Mouse (Mus musculus): ENCODE data around the gene Mbnl1. TPM values are rescaled to one million over a fixed set of nuclear protein-coding genes. Genes with fewer than 3 reads are reported as not detected.

Mbnl1 gene
- polyA plus RNA-seq, 1 experiment from 2014 or later, result 34.7 TPM

GRCm38 (mm10) chr3:60568801-60569568, 96.4 kb downstream of the Mbnl1 start:
- H3K27ac ChIP-seq, result no peak overlapping the region
- no peaks in the 10 kb centered on the region for H3K36me3 ChIP-seq
- peaks cover 20% of the 10 kb centered on the region for H3K4me1 ChIP-seq (replicated peaks)
- 65% methylated on average over 6 of the region's 6 CpGs for WGBS
- no peak overlapping the region for H3K4me3 ChIP-seq
- no peaks in the 10 kb centered on the region for H3K27me3 ChIP-seq (ENCODE audit: insufficient read depth, poor library complexity, severe bottlenecking)
- H3K9me3 ChIP-seq, result no peaks in the 10 kb centered on the region
- no peak for DNase-seq (ENCODE audit: low spot score)

- WGBS, result 67% methylated on average over 2 of the region's 2 CpGs
- no peak for DNase-seq (ENCODE audit: low spot score)
- no peaks in the 10 kb centered on the region for H3K36me3 ChIP-seq
- H3K27ac ChIP-seq, result no peak overlapping the region
- H3K4me3 ChIP-seq, result no peak overlapping the region
- H3K27me3 ChIP-seq (ENCODE audit: insufficient read depth, poor library complexity, severe bottlenecking), result no peaks in the 10 kb centered on the region
- no peaks in the 10 kb centered on the region for H3K9me3 ChIP-seq
- H3K4me1 ChIP-seq (replicated peaks), result peaks cover 15% of the 10 kb centered on the region
These were observed 97.2 kb downstream of the Mbnl1 start for GRCm38 (mm10) chr3:60569781-60570180.

- 72% methylated on average over 5 of the region's 5 CpGs for WGBS
- DNase-seq (ENCODE audit: low spot score), result no peak
These were observed 97.9 kb downstream of the Mbnl1 start for GRCm38 (mm10) chr3:60570491-60571022.

GRCm38 (mm10) chr3:60571493-60571892, 98.9 kb downstream of the Mbnl1 start:
- Histone ChIP-seq H3K27me3 (ENCODE audit: insufficient read depth, poor library complexity, severe bottlenecking) (no peaks in the 10 kb centered on the region), H3K36me3 (no peaks in the 10 kb centered on the region), H3K4me1 (replicated peaks) (peaks cover 21% of the 10 kb centered on the region), H3K4me3 (no peak overlapping the region), H3K27ac (no peak overlapping the region), H3K9me3 (no peaks in the 10 kb centered on the region)
- DNase-seq (ENCODE audit: low spot score), result no peak
- WGBS, result 91% methylated on average over 1 of the region's 1 CpGs

More at GRCm38 (mm10) chr3:60570491-60571022, 97.9 kb downstream of the Mbnl1 start:
- Histone ChIP-seq H3K27ac (0 out of 2 replicates have a peak overlapping the region, but pooled peaks have one; percentile 23), H3K4me3 (no peak overlapping the region), H3K4me1 (replicated peaks) (peaks cover 15% of the 10 kb centered on the region), H3K9me3 (no peaks in the 10 kb centered on the region), H3K36me3 (no peaks in the 10 kb centered on the region), H3K27me3 (ENCODE audit: insufficient read depth, poor library complexity, severe bottlenecking) (no peaks in the 10 kb centered on the region)

- Histone ChIP-seq H3K9me3 (no peaks in the 10 kb centered on the region), H3K4me1 (replicated peaks) (peaks cover 15% of the 10 kb centered on the region), H3K4me3 (no peak overlapping the region), H3K27me3 (ENCODE audit: insufficient read depth, poor library complexity, severe bottlenecking) (no peaks in the 10 kb centered on the region), H3K27ac (peak overlapping the region; percentile 23; the same call in 1 of the 2 replicates), H3K36me3 (no peaks in the 10 kb centered on the region)
- WGBS, result 90% methylated on average over 9 of the region's 9 CpGs
- no peak for DNase-seq (ENCODE audit: low spot score)
These were observed 101.6 kb downstream of the Mbnl1 start for GRCm38 (mm10) chr3:60574199-60574598.

GRCm38 (mm10) chr3:60574849-60575524, 102.4 kb downstream of the Mbnl1 start:
- H3K27ac ChIP-seq, result no peak overlapping the region
- no peaks in the 10 kb centered on the region for H3K9me3 ChIP-seq
- no peaks in the 10 kb centered on the region for H3K36me3 ChIP-seq
- H3K27me3 ChIP-seq (ENCODE audit: insufficient read depth, poor library complexity, severe bottlenecking), result no peaks in the 10 kb centered on the region
- H3K4me3 ChIP-seq, result no peak overlapping the region
- peaks cover 10% of the 10 kb centered on the region; the same call in 1 of the 2 replicates for H3K4me1 ChIP-seq (replicated peaks)
- WGBS, result 88% methylated on average over 4 of the region's 4 CpGs
- no peak for DNase-seq (ENCODE audit: low spot score)

- no peak overlapping the region for H3K4me3 ChIP-seq
- H3K27ac ChIP-seq, result no peak overlapping the region
- H3K36me3 ChIP-seq, result no peaks in the 10 kb centered on the region
- no peaks in the 10 kb centered on the region for H3K27me3 ChIP-seq (ENCODE audit: insufficient read depth, poor library complexity, severe bottlenecking)
- WGBS, result 75% methylated on average over 2 of the region's 2 CpGs
- no peak for DNase-seq (ENCODE audit: low spot score)
- no peaks in the 10 kb centered on the region for H3K9me3 ChIP-seq
- peaks cover 14% of the 10 kb centered on the region; the same call in 1 of the 2 replicates for H3K4me1 ChIP-seq (replicated peaks)
These were observed 103.3 kb downstream of the Mbnl1 start for GRCm38 (mm10) chr3:60575945-60576344.

- no peaks in the 10 kb centered on the region for H3K27me3 ChIP-seq (ENCODE audit: insufficient read depth, poor library complexity, severe bottlenecking)
- H3K4me1 ChIP-seq (replicated peaks), result peaks cover 14% of the 10 kb centered on the region; the same call in 1 of the 2 replicates
- WGBS, result 82% methylated on average over 9 of the region's 9 CpGs
- H3K27ac ChIP-seq, result no peak overlapping the region
- H3K9me3 ChIP-seq, result no peaks in the 10 kb centered on the region
- no peaks in the 10 kb centered on the region for H3K36me3 ChIP-seq
- no peak overlapping the region for H3K4me3 ChIP-seq
- no peak for DNase-seq (ENCODE audit: low spot score)
These were observed 103.9 kb downstream of the Mbnl1 start for GRCm38 (mm10) chr3:60576366-60577046.

- Histone ChIP-seq H3K36me3 (no peaks in the 10 kb centered on the region), H3K27me3 (ENCODE audit: insufficient read depth, poor library complexity, severe bottlenecking) (no peaks in the 10 kb centered on the region), H3K27ac (no peak overlapping the region), H3K4me3 (no peak overlapping the region), H3K4me1 (replicated peaks) (peaks cover 18% of the 10 kb centered on the region; the same call in 1 of the 2 replicates), H3K9me3 (no peaks in the 10 kb centered on the region)
- 91% methylated on average over 4 of the region's 4 CpGs for WGBS
- DNase-seq (ENCODE audit: low spot score), result no peak
These were observed 107.2 kb downstream of the Mbnl1 start for GRCm38 (mm10) chr3:60579880-60580279.

GRCm38 (mm10) chr3:60580699-60581098, 108.1 kb downstream of the Mbnl1 start:
- peaks cover 18% of the 10 kb centered on the region; the same call in 1 of the 2 replicates for H3K4me1 ChIP-seq (replicated peaks)
- no peak overlapping the region for H3K27ac ChIP-seq
- 60% methylated on average over 5 of the region's 5 CpGs for WGBS
- H3K9me3 ChIP-seq, result no peaks in the 10 kb centered on the region
- H3K4me3 ChIP-seq, result no peak overlapping the region
- no peaks in the 10 kb centered on the region for H3K27me3 ChIP-seq (ENCODE audit: insufficient read depth, poor library complexity, severe bottlenecking)
- DNase-seq (ENCODE audit: low spot score), result no peak
- no peaks in the 10 kb centered on the region for H3K36me3 ChIP-seq

- Histone ChIP-seq H3K27ac (no peak overlapping the region), H3K4me1 (replicated peaks) (peaks cover 16% of the 10 kb centered on the region; the same call in 1 of the 2 replicates), H3K9me3 (no peaks in the 10 kb centered on the region), H3K4me3 (no peak overlapping the region), H3K27me3 (ENCODE audit: insufficient read depth, poor library complexity, severe bottlenecking) (no peaks in the 10 kb centered on the region), H3K36me3 (no peaks in the 10 kb centered on the region)
- DNase-seq (ENCODE audit: low spot score), result no peak
- WGBS, result 74% methylated on average over 3 of the region's 3 CpGs
These were observed 109.5 kb downstream of the Mbnl1 start for GRCm38 (mm10) chr3:60582154-60582553.

- no peaks in the 10 kb centered on the region for H3K36me3 ChIP-seq
- no peaks in the 10 kb centered on the region for H3K9me3 ChIP-seq
- H3K27ac ChIP-seq, result no peak overlapping the region
- no peak overlapping the region for H3K4me3 ChIP-seq
- no peaks in the 10 kb centered on the region for H3K27me3 ChIP-seq (ENCODE audit: insufficient read depth, poor library complexity, severe bottlenecking)
- 88% methylated on average over 1 of the region's 1 CpGs for WGBS
- peaks cover 18% of the 10 kb centered on the region; the same call in 1 of the 2 replicates for H3K4me1 ChIP-seq (replicated peaks)
- no peak for DNase-seq (ENCODE audit: low spot score)
These were observed 110.0 kb downstream of the Mbnl1 start for GRCm38 (mm10) chr3:60582620-60583019.
